Mouse (Mus musculus) kidney, postnatal 0 days (tissue): ENCODE measurements around the gene Vgll4. TPM values are rescaled to one million over a fixed set of nuclear protein-coding genes. Genes with fewer than 3 reads are reported as not detected.

Source experiments
- ATAC-seq: fragments of 200-750 bp; cut with Nextera tagmentation; replicated peaks from 2 replicates; pipeline ENCODE4 v1.8.0; 2017; ENCODE audit warnings: low read depth, moderate number of reproducible peaks, moderate TSS enrichment, moderate library complexity; ENCODE audit not compliant: low FRiP score
- DNase-seq: peaks from one replicate; pipeline ENCODE4 v3.0.0-alpha.2; 2016; ENCODE audit warnings: low spot score
- H3K27ac ChIP-seq: fragments of 300-500 bp; sonication (generic); 2 replicates; pipeline ENCODE4 v1.5.1; 2014; ENCODE audit warnings: mild to moderate bottlenecking
- H3K27me3 ChIP-seq: fragments of 300-500 bp; sonication (generic); 2 replicates; pipeline ENCODE4 v1.6.1; 2014; ENCODE audit warnings: low read length, mixed read lengths; ENCODE audit not compliant: insufficient read depth
- H3K36me3 ChIP-seq: fragments of 300-500 bp; sonication (generic); 2 replicates; pipeline ENCODE4 v1.6.1; 2014; ENCODE audit warnings: low read length, mixed read lengths; ENCODE audit not compliant: insufficient read depth
- H3K4me1 ChIP-seq: fragments of 300-500 bp; sonication (generic); replicated peaks from 2 replicates; pipeline ENCODE4 v1.6.1; 2014; ENCODE audit warnings: antibody characterized with exemption, low read length, mixed read lengths; ENCODE audit not compliant: insufficient read depth
- H3K4me2 ChIP-seq: fragments of 300-500 bp; sonication (generic); 2 replicates; pipeline ENCODE4 v1.6.1; 2014; ENCODE audit warnings: mild to moderate bottlenecking, low read length, moderate library complexity, mixed read lengths
- H3K4me3 ChIP-seq: fragments of 300-500 bp; sonication (generic); replicated peaks from 2 replicates; pipeline ENCODE4 v1.5.1; 2014; ENCODE audit warnings: low read depth, low read length
- H3K9ac ChIP-seq: fragments of 300-500 bp; sonication (generic); 2 replicates; pipeline ENCODE4 v1.6.1; 2014; ENCODE audit warnings: low read depth, low read length
- H3K9me3 ChIP-seq: fragments of 300-500 bp; sonication (generic); replicated peaks from 2 replicates; pipeline ENCODE4 v1.6.1; 2016; ENCODE audit warnings: low read length, inconsistent platforms, mixed read lengths
- CTCF ChIP-seq: IDR thresholded peaks from 2 replicates; pipeline ENCODE4 v1.5.1; 2016; ENCODE audit warnings: antibody characterized with exemption, low read depth, mild to moderate bottlenecking, moderate library complexity
- WGBS: fragments of 180-500 bp; shearing (Covaris S2); extraction: QIAGEN DNeasy Blood & Tissue Kit; methylation state at CpG from one replicate; pipeline ENCODE4 v1.1.7; 2014; 5-methylcytosine and 5-hydroxymethylcytosine counted together
- polyA plus RNA-seq: library from polyadenylated mRNA; unstranded; fragments of >200 nt; fragmentation: Nextera tagmentation; extraction: Ambion mirVana; gene quantifications from 2 replicates; pipeline ENCODE4 v1.2.1, GENCODE M21; 2015

Gene Vgll4
- polyA plus RNA-seq, 1 experiment from 2014 or later: 97.2 TPM

DNA sequence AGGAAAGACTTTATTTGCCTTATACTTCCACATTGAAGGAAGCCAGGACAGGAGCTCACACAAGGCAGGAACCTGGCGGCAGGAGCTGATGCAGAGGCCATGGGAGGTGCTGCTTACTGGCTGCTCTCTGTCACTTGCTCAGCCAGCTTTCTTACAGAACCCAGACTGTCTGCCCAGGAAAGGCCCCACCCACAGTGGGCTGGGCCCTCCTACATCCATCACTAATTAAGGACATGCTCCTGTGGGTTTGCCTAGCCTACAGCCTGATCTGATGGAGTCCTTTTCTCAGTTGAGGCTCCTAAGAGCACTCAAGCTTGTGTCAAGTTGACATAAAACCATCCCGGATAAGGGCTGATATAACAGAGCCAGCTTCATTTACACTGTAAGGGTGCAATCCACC is 115.4 kb downstream of the Vgll4 start:
- WGBS: 16% methylated on average over 2 of the region's 2 CpGs
- peaks cover 6% of the 10 kb centered on the region; the same call in 1 of the 2 replicates for H3K36me3 ChIP-seq
- no peak for TF ChIP-seq CTCF
- no peaks in the 10 kb centered on the region for H3K27me3 ChIP-seq
- ATAC-seq: peak; percentile 38
- no peak overlapping the region for H3K4me2 ChIP-seq
- no peak overlapping the region for H3K27ac ChIP-seq
- H3K9me3 ChIP-seq: no peaks in the 10 kb centered on the region
- H3K4me3 ChIP-seq: no peak overlapping the region
- peak; percentile 74 for DNase-seq
- H3K9ac ChIP-seq: no peak overlapping the region
- H3K4me1 ChIP-seq: peaks cover 38% of the 10 kb centered on the region

DNA sequence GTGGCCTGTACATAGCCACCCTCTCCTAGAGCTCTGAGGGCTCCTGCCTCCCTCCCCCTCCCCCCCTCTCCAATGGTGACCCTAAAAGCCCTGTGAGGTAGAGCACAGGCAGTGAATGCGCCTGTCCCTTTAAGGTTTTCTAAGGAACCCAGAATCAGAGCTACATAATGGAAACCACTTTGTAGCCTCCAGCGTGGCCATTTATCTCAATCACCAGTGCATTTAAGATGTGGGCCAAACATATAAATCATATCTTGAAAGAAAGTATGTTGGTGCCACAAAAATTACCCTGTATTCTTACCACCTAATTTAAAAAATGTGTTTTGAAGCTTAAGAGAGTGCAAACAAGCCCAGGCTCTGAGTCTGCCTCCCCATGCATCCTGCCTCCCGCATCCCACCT is 117.1 kb downstream of the Vgll4 start:
- Histone ChIP-seq H3K9me3 (no peaks in the 10 kb centered on the region), H3K27me3 (no peaks in the 10 kb centered on the region), H3K4me3 (no peak overlapping the region), H3K4me1 (peaks cover 25% of the 10 kb centered on the region), H3K4me2 (no peak overlapping the region), H3K27ac (no peak overlapping the region), H3K9ac (no peak overlapping the region), H3K36me3 (no peaks in the 10 kb centered on the region)
- ATAC-seq (no peak), DNase-seq (no peak)
- WGBS: 49% methylated on average over 3 of the region's 3 CpGs
- TF ChIP-seq CTCF: no peak

DNA sequence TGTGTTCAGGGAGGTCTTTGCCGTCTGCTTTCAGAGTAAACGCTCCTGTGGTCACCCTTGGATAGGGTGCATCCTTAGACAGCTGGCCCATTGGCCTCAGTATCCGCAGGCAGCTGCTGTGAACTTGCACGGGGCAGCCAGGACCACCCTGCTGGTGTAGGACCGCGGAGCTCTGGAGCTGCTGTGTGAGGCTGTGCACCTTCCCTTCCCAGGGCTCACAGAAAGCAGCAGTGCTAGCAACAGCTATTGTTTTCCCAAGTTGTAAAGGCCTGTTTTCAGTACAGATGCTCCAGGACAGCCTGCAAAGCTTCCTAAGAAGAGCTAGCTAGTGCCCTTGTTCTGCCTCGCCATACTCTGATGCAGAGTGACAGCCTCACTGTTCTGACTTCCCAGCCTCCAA is 118.1 kb downstream of the Vgll4 start:
- no peak for TF ChIP-seq CTCF
- H3K4me1 ChIP-seq: peaks cover 23% of the 10 kb centered on the region
- ATAC-seq: no peak

DNA sequence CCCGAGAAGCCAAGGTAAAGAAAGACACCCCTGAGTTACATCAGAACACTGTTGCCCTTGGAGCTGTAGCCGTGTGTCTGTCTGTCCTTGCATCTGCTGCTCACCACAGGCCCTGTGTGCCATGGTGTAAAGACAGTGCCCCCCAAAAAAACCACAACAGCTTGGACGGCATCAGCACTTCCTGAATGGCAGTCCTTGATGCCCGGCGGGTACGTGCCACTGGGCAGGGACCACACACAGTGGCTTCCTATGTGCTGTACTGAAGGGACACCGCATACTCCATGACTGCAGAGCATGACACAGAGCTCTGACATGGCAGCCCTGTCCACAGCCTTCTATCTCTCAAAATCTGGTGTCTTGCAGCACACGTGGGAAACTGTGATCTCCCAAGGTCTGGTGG is 120.0 kb downstream of the Vgll4 start:
- 88% methylated on average over 8 of the region's 8 CpGs for whole genome bisulfite sequencing

More for the DNA sequence above, 118.1 kb downstream of the Vgll4 start:
- no peaks in the 10 kb centered on the region for H3K9me3 ChIP-seq
- no peak overlapping the region for H3K9ac ChIP-seq
- H3K36me3 ChIP-seq: no peaks in the 10 kb centered on the region
- H3K27me3 ChIP-seq: no peaks in the 10 kb centered on the region
- no peak overlapping the region for H3K4me3 ChIP-seq
- DNase-seq: no peak
- WGBS: 62% methylated on average over 7 of the region's 7 CpGs
- no peak overlapping the region for H3K27ac ChIP-seq
- no peak overlapping the region for H3K4me2 ChIP-seq

DNA sequence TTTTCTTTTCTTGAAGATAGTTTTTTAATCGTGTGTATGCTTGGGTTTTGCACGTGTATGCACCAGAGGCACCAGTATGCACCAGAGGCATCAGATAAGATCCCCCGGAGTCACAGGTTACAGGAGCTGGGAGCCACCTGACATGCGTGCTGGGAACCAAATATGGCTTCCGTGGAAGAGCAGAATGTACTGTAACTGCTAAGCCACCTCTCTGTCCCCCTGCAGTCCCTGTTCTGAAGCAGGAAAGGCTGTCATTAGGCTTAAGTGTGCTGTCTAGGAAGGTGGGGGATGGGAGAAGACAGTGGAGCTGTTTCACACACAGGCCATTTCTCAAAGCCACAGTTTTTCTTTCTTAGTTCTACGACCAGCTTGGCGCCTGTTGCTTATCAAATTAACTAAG is 121.0 kb downstream of the Vgll4 start:
- Histone ChIP-seq H3K4me2 (no peak overlapping the region), H3K4me3 (no peak overlapping the region), H3K27me3 (no peaks in the 10 kb centered on the region), H3K9ac (no peak overlapping the region), H3K36me3 (no peaks in the 10 kb centered on the region), H3K27ac (no peak overlapping the region), H3K4me1 (peaks cover 10% of the 10 kb centered on the region), H3K9me3 (no peaks in the 10 kb centered on the region)
- ATAC-seq (no peak), DNase-seq (peak; percentile 47)
- TF ChIP-seq CTCF: no peak
- WGBS: 61% methylated on average over 7 of the region's 7 CpGs

More for the DNA sequence above, 120.0 kb downstream of the Vgll4 start:
- H3K4me2 ChIP-seq: no peak overlapping the region
- no peak overlapping the region for H3K27ac ChIP-seq
- no peak overlapping the region for H3K4me3 ChIP-seq
- H3K9me3 ChIP-seq: no peaks in the 10 kb centered on the region
- peaks cover 21% of the 10 kb centered on the region for H3K4me1 ChIP-seq
- TF ChIP-seq CTCF: no peak
- ATAC-seq (no peak), DNase-seq (no peak)
- H3K36me3 ChIP-seq: no peaks in the 10 kb centered on the region
- H3K27me3 ChIP-seq: no peaks in the 10 kb centered on the region
- no peak overlapping the region for H3K9ac ChIP-seq

DNA sequence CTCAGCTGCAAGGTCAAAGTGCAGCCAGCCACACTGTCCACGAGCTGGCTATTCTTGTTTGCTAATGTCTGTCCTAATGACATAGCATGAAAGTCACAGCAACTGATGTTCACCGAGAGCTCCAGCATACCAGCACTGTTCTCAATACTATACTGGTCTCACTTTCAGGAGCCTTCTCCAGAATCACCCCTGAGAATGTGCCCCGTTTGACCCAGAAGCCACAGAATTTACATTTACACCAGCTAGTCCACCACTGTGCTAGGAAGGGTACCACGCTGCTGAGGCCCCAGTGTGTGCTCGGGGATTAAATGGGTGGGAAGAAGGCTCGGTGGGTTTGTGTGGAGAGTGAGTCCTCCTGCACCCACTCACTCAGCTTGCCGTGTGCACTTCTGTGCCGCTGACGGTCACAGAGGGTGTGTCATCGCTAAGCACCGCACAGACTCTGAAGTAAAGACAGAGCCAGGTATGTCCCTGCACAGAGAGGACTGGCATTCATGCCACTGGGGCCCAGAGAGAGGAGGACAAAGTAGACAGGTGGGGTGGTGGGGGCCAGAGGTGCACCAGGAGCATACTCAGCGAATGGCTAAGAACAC is 122.1 kb downstream of the Vgll4 start:
- 82% methylated on average over 12 of the region's 12 CpGs for WGBS
- H3K4me1 ChIP-seq: peaks cover 8% of the 10 kb centered on the region
- H3K9me3 ChIP-seq: no peaks in the 10 kb centered on the region
- TF ChIP-seq CTCF: no peak
- H3K9ac ChIP-seq: no peak overlapping the region
- no peak overlapping the region for H3K4me3 ChIP-seq
- H3K27me3 ChIP-seq: no peaks in the 10 kb centered on the region
- H3K36me3 ChIP-seq: no peaks in the 10 kb centered on the region
- no peak for DNase-seq
- H3K4me2 ChIP-seq: no peak overlapping the region
- no peak for ATAC-seq
- H3K27ac ChIP-seq: no peak overlapping the region

DNA sequence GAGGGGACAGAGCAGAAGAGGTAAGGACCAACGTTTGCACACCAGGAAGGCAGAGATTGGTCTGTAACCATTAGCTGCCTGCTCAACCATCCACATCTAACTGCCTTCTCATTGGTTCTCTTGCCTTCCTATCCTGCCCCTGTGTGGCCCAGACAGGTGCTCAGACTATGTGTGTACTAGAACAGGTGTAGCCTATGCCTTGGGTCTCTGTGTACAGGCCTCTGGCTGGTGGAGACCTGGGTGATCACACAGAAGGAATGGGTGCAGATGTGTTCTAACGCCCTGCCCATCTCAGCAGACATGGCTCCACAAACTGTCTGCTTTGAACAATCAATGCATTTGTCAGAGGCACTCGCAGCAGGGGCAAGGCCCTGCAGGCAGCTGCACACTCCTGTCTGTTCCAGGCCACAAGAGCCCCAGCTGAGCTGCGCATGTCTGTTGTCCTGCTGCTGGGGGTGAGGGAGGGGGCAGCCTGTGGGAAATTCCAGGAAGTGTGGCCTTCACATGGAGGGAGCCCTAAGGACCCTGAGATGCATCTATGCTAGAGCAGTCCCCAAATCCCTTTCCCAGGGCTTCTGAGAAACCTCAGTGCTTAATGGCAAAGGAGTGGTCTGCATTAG is 123.5 kb downstream of the Vgll4 start:
- H3K4me3 ChIP-seq: no peak overlapping the region
- no peaks in the 10 kb centered on the region for H3K36me3 ChIP-seq
- ATAC-seq (no peak), DNase-seq (no peak)
- H3K27ac ChIP-seq: no peak overlapping the region
- H3K9me3 ChIP-seq: no peaks in the 10 kb centered on the region
- no peaks in the 10 kb centered on the region for H3K27me3 ChIP-seq
- no peak overlapping the region for H3K9ac ChIP-seq
- TF ChIP-seq CTCF: no peak
- H3K4me2 ChIP-seq: no peak overlapping the region
- H3K4me1 ChIP-seq: peaks cover 8% of the 10 kb centered on the region
- 42% methylated on average over 4 of the region's 4 CpGs for whole genome bisulfite sequencing
